Mouse (Mus musculus): Measurements from ENCODE around the gene Lmo3. TPM values are rescaled to one million over a fixed set of nuclear protein-coding genes. Genes with fewer than 3 reads are reported as not detected.
A peak's percentile ranks its signal among the peaks of the same experiment; 100 is the strongest.

Gene Lmo3
- total RNA-seq (2021), result 100 to 1,000 TPM; 246 to 262 TPM

- peak; percentile 29 for DNase-seq
- intact Hi-C loops (cut with DNase I), result no loop called here
Measured at GRCm38 (mm10) chr6:138581734-138582505, at the start of gene Lmo3. Lmo3 (minus strand) TSS chr6:138581968.

- no peak for DNase-seq
- intact Hi-C loops (cut with DNase I), result no loop called here
Measured at GRCm38 (mm10) chr6:138620786-138621185, 39.0 kb upstream of the Lmo3 start.

GRCm38 (mm10) chr6:138618396-138618795 is 36.6 kb upstream of the Lmo3 start:
- DNase-seq, result no peak
- intact Hi-C loops (cut with DNase I), result no loop called here

- no peak for DNase-seq
Measured at GRCm38 (mm10) chr6:138597016-138597415, 15.2 kb upstream of the Lmo3 start.

GRCm38 (mm10) chr6:138595991-138596698 is 14.4 kb upstream of the Lmo3 start:
- intact Hi-C loops (cut with DNase I), result no loop called here
- DNase-seq, result no peak

More at GRCm38 (mm10) chr6:138597016-138597415, 15.2 kb upstream of the Lmo3 start:
- intact Hi-C loops (cut with DNase I), result no loop called here

- intact Hi-C loops (cut with DNase I), result no loop called here
- no peak for DNase-seq
Measured at GRCm38 (mm10) chr6:138583314-138583713, 1.5 kb upstream of the Lmo3 start.

GRCm38 (mm10) chr6:138582506-138583000 is 785 bp upstream of the Lmo3 start:
- DNase-seq, result no peak
- intact Hi-C loops (cut with DNase I), result no loop called here

GRCm38 (mm10) chr6:138580491-138581076 is 1.2 kb downstream of the Lmo3 start:
- no peak for DNase-seq
- intact Hi-C loops (cut with DNase I), result no loop called here

- no peak for DNase-seq
- intact Hi-C loops (cut with DNase I), result no loop called here
Measured at GRCm38 (mm10) chr6:138563416-138563815, 18.4 kb downstream of the Lmo3 start.

GRCm38 (mm10) chr6:138552144-138552543 is 29.6 kb downstream of the Lmo3 start:
- intact Hi-C loops (cut with DNase I), result no loop called here
- DNase-seq, result no peak

GRCm38 (mm10) chr6:138534879-138535278 is 46.9 kb downstream of the Lmo3 start:
- intact Hi-C loops (cut with DNase I), result no loop called here
- no peak for DNase-seq

GRCm38 (mm10) chr6:138506642-138507041 is 75.1 kb downstream of the Lmo3 start:
- intact Hi-C loops (cut with DNase I), result no loop called here
- no peak for DNase-seq

- intact Hi-C loops (cut with DNase I), result no loop called here
- DNase-seq, result no peak
Measured at GRCm38 (mm10) chr6:138503946-138504345, 77.8 kb downstream of the Lmo3 start.

- DNase-seq, result no peak
- intact Hi-C loops (cut with DNase I), result no loop called here
Measured at GRCm38 (mm10) chr6:138482834-138483233, 98.9 kb downstream of the Lmo3 start.

- DNase-seq, result peak; percentile 81
- intact Hi-C loops (cut with DNase I), result no loop called here
Measured at GRCm38 (mm10) chr6:138477611-138478010, 104.2 kb downstream of the Lmo3 start.

- intact Hi-C loops (cut with DNase I), result no loop called here
- DNase-seq, result no peak
Measured at GRCm38 (mm10) chr6:138469204-138469603, 112.6 kb downstream of the Lmo3 start.

- intact Hi-C loops (cut with DNase I), result no loop called here
- DNase-seq, result no peak
Measured at GRCm38 (mm10) chr6:138444515-138445048, 137.2 kb downstream of the Lmo3 start.

GRCm38 (mm10) chr6:138437351-138437750 is 144.4 kb downstream of the Lmo3 start:
- no peak for DNase-seq
- intact Hi-C loops (cut with DNase I), result no loop called here

- DNase-seq, result no peak
- intact Hi-C loops (cut with DNase I), result no loop called here
Measured at GRCm38 (mm10) chr6:138436813-138437212, 145.0 kb downstream of the Lmo3 start.

GRCm38 (mm10) chr6:138427394-138427793 is 154.4 kb downstream of the Lmo3 start:
- DNase-seq, result no peak
- intact Hi-C loops (cut with DNase I), result loop anchor here (5.0 to 10.0 kb wide), 2 partner anchors 443 to 825 kb away; no protein-coding TSS in a partner anchor

- DNase-seq, result no peak
- intact Hi-C loops (cut with DNase I), result loop anchor here (5.0 to 10.0 kb wide), 2 partner anchors 442 to 825 kb away; no protein-coding TSS in a partner anchor
Measured at GRCm38 (mm10) chr6:138426894-138427293, 154.9 kb downstream of the Lmo3 start.
